Mouse (Mus musculus): ENCODE data around the gene Kank2. TPM values are rescaled to one million over a fixed set of nuclear protein-coding genes. Genes with fewer than 3 reads are reported as not detected.

Kank2 gene
- 21.1 and 22.7 TPM in 2 replicates for polyA plus RNA-seq (2015; fragmentation: Nextera tagmentation; extraction: Ambion mirVana)

- H3K4me1 ChIP-seq: peaks cover 29% of the 10 kb centered on the region
- peak within 1 kb of the TSS; percentile 74 for H3K4me2 ChIP-seq
- H3K9ac ChIP-seq: peak within 1 kb of the TSS; percentile 88
- peaks cover 29% of the 10 kb centered on the region for H3K36me3 ChIP-seq
- ATAC-seq (ENCODE audit: insufficient read depth, low FRiP score, low read depth): peak; percentile 73
- peak within 1 kb of the TSS; percentile 96 for H3K27ac ChIP-seq
- H3K27me3 ChIP-seq (replicated peaks): no peaks in the 10 kb centered on the region
- H3K4me3 ChIP-seq (replicated peaks): peak within 1 kb of the TSS; percentile 87
- no peaks in the 10 kb centered on the region for H3K9me3 ChIP-seq
- WGBS: under 1% methylated on average over 52 of the region's 52 CpGs
These were observed at the start of gene Kank2 for GRCm38 (mm10) chr9:21798345-21799009. TSS of gene Kank2 (minus strand) at chr9:21798744.

- Histone ChIP-seq H3K4me1 (peaks cover 59% of the 10 kb centered on the region), H3K9ac (no peak overlapping the region), H3K27ac (peak overlapping the region; percentile 92), H3K9me3 (no peaks in the 10 kb centered on the region), H3K4me3 (replicated peaks) (no peak overlapping the region), H3K36me3 (peaks cover 11% of the 10 kb centered on the region; the same call in 1 of the 2 replicates), H3K27me3 (replicated peaks) (no peaks in the 10 kb centered on the region), H3K4me2 (peak overlapping the region; percentile 53; the same call in 1 of the 2 replicates)
- no peak for ATAC-seq (ENCODE audit: insufficient read depth, low FRiP score, low read depth)
- 32% methylated on average over 10 of the region's 10 CpGs for WGBS
These were observed 49.4 kb upstream of the Kank2 start for GRCm38 (mm10) chr9:21847926-21848325.

- no peaks in the 10 kb centered on the region for H3K9me3 ChIP-seq
- H3K4me1 ChIP-seq: peaks cover 61% of the 10 kb centered on the region
- H3K36me3 ChIP-seq: peaks cover 11% of the 10 kb centered on the region; the same call in 1 of the 2 replicates
- H3K4me2 ChIP-seq: peak overlapping the region; percentile 53
- H3K4me3 ChIP-seq (replicated peaks): no peak overlapping the region; the same call in 1 of the 2 replicates
- H3K27ac ChIP-seq: peak overlapping the region; percentile 92
- 18% methylated on average over 3 of the region's 3 CpGs for WGBS
- no peak overlapping the region for H3K9ac ChIP-seq
- H3K27me3 ChIP-seq (replicated peaks): no peaks in the 10 kb centered on the region
- no peak for ATAC-seq (ENCODE audit: insufficient read depth, low FRiP score, low read depth)
These were observed 48.9 kb upstream of the Kank2 start for GRCm38 (mm10) chr9:21847425-21847824.

- Histone ChIP-seq H3K4me2 (peak overlapping the region; percentile 53), H3K27ac (peak overlapping the region; percentile 92), H3K27me3 (replicated peaks) (no peaks in the 10 kb centered on the region), H3K9ac (0 out of 2 replicates have a peak overlapping the region, but pooled peaks have one; percentile 12), H3K9me3 (no peaks in the 10 kb centered on the region), H3K4me3 (replicated peaks) (peak overlapping the region; percentile 29), H3K4me1 (peaks cover 61% of the 10 kb centered on the region), H3K36me3 (peaks cover 11% of the 10 kb centered on the region; the same call in 1 of the 2 replicates)
- 15% methylated on average over 11 of the region's 11 CpGs for WGBS
- peak; percentile 56; the same call in 1 of the 2 replicates for ATAC-seq (ENCODE audit: insufficient read depth, low FRiP score, low read depth)
These were observed 48.3 kb upstream of the Kank2 start for GRCm38 (mm10) chr9:21846755-21847341.

- no peaks in the 10 kb centered on the region for H3K9me3 ChIP-seq
- no peak overlapping the region for H3K9ac ChIP-seq
- peaks cover 11% of the 10 kb centered on the region; the same call in 1 of the 2 replicates for H3K36me3 ChIP-seq
- H3K4me1 ChIP-seq: peaks cover 56% of the 10 kb centered on the region
- H3K4me2 ChIP-seq: no peak overlapping the region
- no peaks in the 10 kb centered on the region for H3K27me3 ChIP-seq (replicated peaks)
- H3K4me3 ChIP-seq (replicated peaks): no peak overlapping the region
- no peak overlapping the region for H3K27ac ChIP-seq
- ATAC-seq (ENCODE audit: insufficient read depth, low FRiP score, low read depth): no peak
- 41% methylated on average over 14 of the region's 14 CpGs for WGBS
These were observed 47.0 kb upstream of the Kank2 start for GRCm38 (mm10) chr9:21845381-21846080.

GRCm38 (mm10) chr9:21843086-21843485, 44.5 kb upstream of the Kank2 start:
- Histone ChIP-seq H3K9me3 (no peaks in the 10 kb centered on the region), H3K4me2 (no peak overlapping the region), H3K9ac (no peak overlapping the region), H3K27ac (peak overlapping the region; percentile 80), H3K4me1 (peaks cover 41% of the 10 kb centered on the region), H3K4me3 (replicated peaks) (no peak overlapping the region), H3K36me3 (peaks cover 24% of the 10 kb centered on the region; the same call in 1 of the 2 replicates), H3K27me3 (replicated peaks) (no peaks in the 10 kb centered on the region)
- 42% methylated on average over 6 of the region's 6 CpGs for WGBS
- no peak for ATAC-seq (ENCODE audit: insufficient read depth, low FRiP score, low read depth)

GRCm38 (mm10) chr9:21842391-21842790, 43.8 kb upstream of the Kank2 start:
- no peak overlapping the region for H3K4me2 ChIP-seq
- H3K27me3 ChIP-seq (replicated peaks): no peaks in the 10 kb centered on the region
- H3K4me1 ChIP-seq: peaks cover 34% of the 10 kb centered on the region
- H3K36me3 ChIP-seq: peaks cover 30% of the 10 kb centered on the region
- H3K4me3 ChIP-seq (replicated peaks): no peak overlapping the region
- peak overlapping the region; percentile 80 for H3K27ac ChIP-seq
- no peak overlapping the region for H3K9ac ChIP-seq
- 0 out of 2 replicates have a peak, but pooled peaks have one; percentile 37 for ATAC-seq (ENCODE audit: insufficient read depth, low FRiP score, low read depth)
- no peaks in the 10 kb centered on the region for H3K9me3 ChIP-seq
- WGBS: 30% methylated on average over 5 of the region's 5 CpGs

GRCm38 (mm10) chr9:21841340-21841739, 42.8 kb upstream of the Kank2 start:
- Histone ChIP-seq H3K9me3 (no peaks in the 10 kb centered on the region), H3K4me1 (peaks cover 24% of the 10 kb centered on the region), H3K27me3 (replicated peaks) (no peaks in the 10 kb centered on the region), H3K27ac (no peak overlapping the region), H3K4me3 (replicated peaks) (no peak overlapping the region), H3K36me3 (peaks cover 34% of the 10 kb centered on the region), H3K9ac (no peak overlapping the region), H3K4me2 (no peak overlapping the region)
- WGBS: 88% methylated on average over 6 of the region's 6 CpGs
- no peak for ATAC-seq (ENCODE audit: insufficient read depth, low FRiP score, low read depth)

GRCm38 (mm10) chr9:21840115-21840787, 41.7 kb upstream of the Kank2 start:
- H3K9ac ChIP-seq: no peak overlapping the region
- WGBS: 58% methylated on average over 8 of the region's 8 CpGs
- H3K4me1 ChIP-seq: peaks cover 15% of the 10 kb centered on the region
- no peak overlapping the region for H3K4me2 ChIP-seq
- H3K27me3 ChIP-seq (replicated peaks): no peaks in the 10 kb centered on the region
- H3K4me3 ChIP-seq (replicated peaks): no peak overlapping the region
- peaks cover 39% of the 10 kb centered on the region for H3K36me3 ChIP-seq
- no peaks in the 10 kb centered on the region for H3K9me3 ChIP-seq
- H3K27ac ChIP-seq: 0 out of 2 replicates have a peak overlapping the region, but pooled peaks have one; percentile 31
- no peak for ATAC-seq (ENCODE audit: insufficient read depth, low FRiP score, low read depth)

GRCm38 (mm10) chr9:21837690-21838089, 39.1 kb upstream of the Kank2 start:
- Histone ChIP-seq H3K36me3 (peaks cover 30% of the 10 kb centered on the region), H3K9me3 (no peaks in the 10 kb centered on the region), H3K9ac (no peak overlapping the region), H3K4me2 (no peak overlapping the region), H3K4me3 (replicated peaks) (no peak overlapping the region), H3K27me3 (replicated peaks) (no peaks in the 10 kb centered on the region), H3K27ac (no peak overlapping the region), H3K4me1 (peaks cover 10% of the 10 kb centered on the region)
- no peak for ATAC-seq (ENCODE audit: insufficient read depth, low FRiP score, low read depth)
- 85% methylated on average over 2 of the region's 2 CpGs for WGBS

GRCm38 (mm10) chr9:21835258-21835912, 36.8 kb upstream of the Kank2 start, which contains the start of gene Angptl8:
TSS of gene Angptl8 (plus strand) at chr9:21835510.
- H3K9me3 ChIP-seq: no peaks in the 10 kb centered on the region
- no peak within 1 kb of the TSS; the same call in 1 of the 2 replicates for H3K4me3 ChIP-seq (replicated peaks)
- WGBS: 65% methylated on average over 15 of the region's 15 CpGs
- H3K27me3 ChIP-seq (replicated peaks): no peaks in the 10 kb centered on the region
- peak; percentile 66 for ATAC-seq (ENCODE audit: insufficient read depth, low FRiP score, low read depth)
- H3K9ac ChIP-seq: no peak within 1 kb of the TSS
- peak within 1 kb of the TSS; percentile 32 for H3K4me2 ChIP-seq
- peaks cover 35% of the 10 kb centered on the region for H3K36me3 ChIP-seq
- H3K4me1 ChIP-seq: no peaks in the 10 kb centered on the region
- peak within 1 kb of the TSS; percentile 31; the same call in 1 of the 2 replicates for H3K27ac ChIP-seq

Measured in stomach, embryonic 15.5 days (tissue).